Mouse (Mus musculus) thymus, adult 2 months (tissue): ENCODE results near the gene Fscn1.

ENCODE experiments used
- CTCF ChIP-seq: fragments of 200-500 bp; IDR thresholded peaks from 2 replicates; pipeline ENCODE4 v1.5.1; 2012; ENCODE audit warnings: mild to moderate bottlenecking, control low read depth, low read length, moderate library complexity, borderline replicate concordance; ENCODE audit not compliant: control insufficient read depth, poor library complexity, insufficient read depth; ENCODE audit errors: extremely low read depth
- POLR2A ChIP-seq: fragments of 200-500 bp; IDR thresholded peaks from 2 replicates; pipeline ENCODE4 v1.6.1; 2012; ENCODE audit warnings: mild to moderate bottlenecking, low read length, control low read depth, moderate library complexity; ENCODE audit not compliant: control insufficient read depth, poor library complexity, insufficient read depth; ENCODE audit errors: extremely low read depth

DNA sequence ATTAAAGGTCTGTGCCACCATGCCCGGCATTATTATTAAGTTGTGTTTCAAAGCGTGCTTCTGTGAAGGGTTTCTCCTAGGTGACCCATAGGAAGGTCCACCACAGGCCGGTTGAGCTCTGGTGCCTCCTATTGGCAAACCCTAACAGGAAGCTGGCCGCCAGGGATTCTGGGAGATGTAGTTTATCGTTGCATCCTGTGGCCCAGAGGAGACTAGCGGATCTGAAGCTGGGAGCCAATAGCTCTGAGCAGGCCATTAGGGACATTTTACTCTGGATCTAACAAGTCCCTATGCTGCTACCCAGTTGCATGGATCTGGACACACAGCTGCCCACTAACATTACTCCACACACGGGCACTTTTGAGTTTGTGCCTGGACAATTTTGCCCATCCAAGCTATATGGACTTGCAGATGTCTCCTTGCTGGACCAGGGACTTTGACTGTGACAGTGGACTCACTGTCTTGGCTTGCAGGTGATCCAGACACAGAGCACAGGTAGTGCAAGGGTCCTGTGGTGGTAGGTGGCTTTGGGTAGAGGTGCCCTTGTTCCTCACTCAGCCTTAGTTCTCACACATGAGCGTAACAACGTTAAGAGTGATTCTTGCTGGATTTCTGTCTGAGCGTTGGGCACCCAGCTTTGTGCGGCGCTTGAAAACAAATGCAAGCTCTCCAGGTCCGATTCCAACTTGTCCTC is 24.4 kb upstream of the Fscn1 start:
- no peak for TF ChIP-seq POLR2A
- TF ChIP-seq CTCF = no peak
